Mouse (Mus musculus) lung, embryonic 14.5 days (tissue): ENCODE measurements at regions not wholly inside any gene's neighbourhood (a gene's known extent, or its start where the extent isn't known, plus 50 kb on each side); places are given as distances from the start of the nearest gene placed in this dataset.

Source experiments
- ATAC-seq: fragments of 200-750 bp; cut with Nextera tagmentation; 2 replicates; pipeline ENCODE4 v1.8.0; 2017; ENCODE audit warnings: mild to moderate bottlenecking, moderate TSS enrichment, moderate library complexity; ENCODE audit not compliant: insufficient read depth
- DNase-seq: peaks from one replicate; pipeline ENCODE4 v3.0.0-alpha.2; 2015
- H3K27ac ChIP-seq: fragments of 300-500 bp; sonication (generic); 2 replicates; pipeline ENCODE4 v1.5.1; 2014; ENCODE audit warnings: low read depth, mild to moderate bottlenecking, moderate library complexity
- H3K27me3 ChIP-seq: fragments of 300-500 bp; sonication (generic); 2 replicates; pipeline ENCODE4 v1.6.1; 2014; ENCODE audit warnings: low read length, control low read depth; ENCODE audit not compliant: insufficient read depth
- H3K36me3 ChIP-seq: fragments of 300-500 bp; sonication (generic); 2 replicates; pipeline ENCODE4 v1.6.1; 2014; ENCODE audit warnings: control low read depth; ENCODE audit not compliant: insufficient read depth
- H3K4me1 ChIP-seq: fragments of 300-500 bp; sonication (generic); 2 replicates; pipeline ENCODE4 v1.6.1; 2014; ENCODE audit warnings: antibody characterized with exemption, control low read depth; ENCODE audit not compliant: insufficient read depth
- H3K4me2 ChIP-seq: fragments of 300-500 bp; sonication (generic); 2 replicates; pipeline ENCODE4 v1.6.1; 2014; ENCODE audit warnings: mild to moderate bottlenecking
- H3K4me3 ChIP-seq: fragments of 300-500 bp; sonication (generic); 2 replicates; pipeline ENCODE4 v1.5.1; 2014; ENCODE audit warnings: low read depth, low read length
- H3K9ac ChIP-seq: fragments of 300-500 bp; sonication (generic); 2 replicates; pipeline ENCODE4 v1.6.1; 2014
- H3K9me3 ChIP-seq: fragments of 300-500 bp; sonication (generic); 2 replicates; pipeline ENCODE4 v1.6.1; 2016; ENCODE audit warnings: low read depth, low read length, control low read depth
- CTCF ChIP-seq: IDR thresholded peaks from 2 replicates; pipeline ENCODE4 v1.5.1; 2016; ENCODE audit warnings: antibody characterized with exemption, low read depth
- WGBS: fragments of 180-500 bp; shearing (Covaris S2); extraction: QIAGEN DNeasy Blood & Tissue Kit; methylation state at CpG from one replicate; pipeline ENCODE4 v1.1.7; 2014; 5-methylcytosine and 5-hydroxymethylcytosine counted together

DNA sequence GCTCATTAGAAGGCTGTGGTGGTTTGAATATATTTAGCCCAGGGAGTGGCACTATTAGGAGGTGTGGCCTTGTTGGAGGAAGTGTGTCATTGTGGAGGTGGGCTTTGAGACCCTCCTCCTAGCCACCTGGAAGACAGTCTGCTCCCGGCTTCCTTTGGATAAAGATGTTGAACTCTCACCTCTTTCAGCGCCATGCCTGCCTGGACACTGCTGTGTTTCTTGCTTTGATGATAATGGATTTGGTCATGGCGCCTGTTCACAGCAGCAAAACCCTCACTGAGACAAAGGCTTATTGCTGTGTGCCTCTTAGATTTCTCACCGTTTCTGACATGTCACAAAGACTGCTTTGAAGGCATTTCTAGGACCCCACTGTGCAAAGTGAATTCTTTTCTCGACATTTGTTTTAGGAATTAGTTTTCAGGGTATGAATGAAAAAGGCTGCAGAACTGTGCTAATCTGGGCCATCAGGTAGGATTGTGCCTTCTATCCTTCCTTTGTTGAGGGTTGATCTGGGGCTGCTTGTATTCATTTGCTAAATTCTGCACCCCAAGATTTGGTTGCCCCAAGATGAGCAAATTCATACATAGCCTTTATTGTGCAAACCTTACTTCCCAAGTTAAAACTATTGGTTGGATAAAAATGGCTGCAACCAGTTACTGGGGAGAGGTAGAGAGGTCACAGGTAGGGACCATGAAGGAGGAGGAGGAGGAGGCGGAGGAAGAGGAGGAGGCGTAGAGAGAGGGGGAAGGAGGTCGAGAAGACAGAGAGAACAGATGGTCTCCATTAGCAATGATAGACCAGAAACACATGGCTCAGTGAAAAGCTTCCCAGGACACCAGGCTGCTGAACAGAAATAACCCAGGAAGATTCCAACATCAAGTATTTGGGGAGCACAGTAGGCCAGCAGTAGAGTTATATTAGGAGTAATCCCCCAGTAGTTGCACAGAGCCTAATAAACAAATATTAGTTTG lies 93.2 kb downstream of the Slc4a3 start:
- WGBS = 67% methylated on average over 8 of the region's 8 CpGs
- H3K9me3 ChIP-seq = no peaks in the 10 kb centered on the region
- no peak for ATAC-seq

DNA sequence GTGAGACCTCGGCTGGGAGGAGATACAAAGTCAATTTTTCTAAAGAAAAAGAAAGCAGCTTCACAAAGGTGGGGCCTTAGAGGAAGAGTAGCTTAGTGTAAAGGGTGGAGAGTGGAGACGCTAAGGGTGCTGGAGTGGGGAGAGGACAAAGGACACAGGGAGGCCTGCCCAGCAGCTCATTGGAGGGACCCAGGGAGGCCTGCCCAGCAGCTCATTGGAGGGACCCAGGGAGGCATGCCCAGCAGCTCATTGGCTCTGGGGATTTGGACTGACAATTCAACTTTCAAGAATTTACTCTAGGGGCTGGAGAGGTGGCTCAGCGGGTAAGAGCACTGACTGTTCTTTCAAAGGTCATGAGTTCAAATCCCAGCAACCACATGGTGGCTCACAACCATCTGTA lies 96.4 kb downstream of the Slc4a3 start:
- Histone ChIP-seq H3K4me3 (no peak overlapping the region), H3K9me3 (no peaks in the 10 kb centered on the region), H3K27ac (no peak overlapping the region), H3K4me1 (no peaks in the 10 kb centered on the region), H3K27me3 (no peaks in the 10 kb centered on the region), H3K4me2 (no peak overlapping the region), H3K9ac (no peak overlapping the region), H3K36me3 (no peaks in the 10 kb centered on the region)
- TF ChIP-seq CTCF = no peak
- no peak for DNase-seq
- no peak for ATAC-seq
- WGBS = 61% methylated on average over 3 of the region's 3 CpGs

More for the DNA sequence above, 93.2 kb downstream of the Slc4a3 start:
- H3K4me2 ChIP-seq = no peak overlapping the region
- no peak for TF ChIP-seq CTCF
- no peaks in the 10 kb centered on the region for H3K36me3 ChIP-seq
- no peaks in the 10 kb centered on the region for H3K4me1 ChIP-seq
- DNase-seq = no peak
- no peak overlapping the region for H3K27ac ChIP-seq
- no peak overlapping the region for H3K9ac ChIP-seq
- no peak overlapping the region for H3K4me3 ChIP-seq
- H3K27me3 ChIP-seq = no peaks in the 10 kb centered on the region

DNA sequence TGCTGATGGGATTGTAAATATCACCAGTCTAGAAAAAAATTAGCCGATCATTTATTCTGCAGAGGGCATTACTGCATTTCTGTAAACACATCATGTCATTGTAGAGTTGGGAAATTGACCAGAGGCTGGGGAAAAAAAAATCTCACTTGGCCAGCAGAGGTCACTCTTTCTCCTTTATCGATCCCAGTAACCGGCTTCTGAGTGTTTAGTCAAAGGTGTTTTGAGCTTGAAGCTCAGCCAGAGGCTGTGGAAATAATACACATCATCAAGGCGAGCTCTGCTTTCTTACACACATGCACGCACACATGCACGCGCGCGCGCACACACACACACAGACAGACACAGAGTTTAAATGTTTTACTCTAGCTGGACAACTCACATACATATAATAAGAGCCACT lies 106.5 kb downstream of the Slc4a3 start:
- TF ChIP-seq CTCF = peak; percentile 66
- Histone ChIP-seq H3K27ac (no peak overlapping the region), H3K27me3 (no peaks in the 10 kb centered on the region), H3K36me3 (no peaks in the 10 kb centered on the region), H3K4me1 (no peaks in the 10 kb centered on the region), H3K4me3 (no peak overlapping the region), H3K9me3 (no peaks in the 10 kb centered on the region), H3K9ac (no peak overlapping the region), H3K4me2 (no peak overlapping the region)
- DNase-seq = peak; percentile 89
- ATAC-seq = no peak
- 13% methylated on average over 10 of the region's 10 CpGs for WGBS

DNA sequence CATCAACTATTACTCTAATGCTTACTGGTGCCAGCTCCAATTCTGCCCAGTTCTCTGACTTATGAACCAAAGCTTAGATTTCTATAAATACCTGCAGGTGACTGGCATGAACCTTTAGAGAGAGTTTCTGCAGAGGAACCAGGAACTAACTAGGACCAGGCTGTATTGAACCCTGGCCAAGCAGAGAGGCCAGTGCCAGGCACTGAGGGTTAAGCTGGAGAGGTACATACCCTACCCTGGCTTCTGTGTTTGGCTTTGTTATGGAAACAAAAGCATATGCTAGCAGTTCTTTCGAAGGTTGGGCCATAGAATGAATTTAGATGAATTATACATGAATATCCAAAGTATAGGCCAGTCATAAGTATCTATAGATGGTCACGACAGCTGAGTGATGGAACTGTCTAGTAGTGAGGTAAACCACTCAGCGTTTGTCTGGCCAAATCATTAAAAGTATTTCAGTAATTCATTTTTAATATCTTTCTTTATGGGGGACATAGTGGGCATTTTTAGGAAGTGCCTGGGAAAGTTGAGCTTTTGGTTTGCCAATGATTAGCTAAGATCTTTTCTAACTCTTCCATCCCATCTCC lies 107.0 kb downstream of the Slc4a3 start:
- Histone ChIP-seq H3K9ac (no peak overlapping the region), H3K4me2 (peak overlapping the region; percentile 42; the same call in 1 of the 2 replicates), H3K27me3 (no peaks in the 10 kb centered on the region), H3K27ac (no peak overlapping the region), H3K36me3 (no peaks in the 10 kb centered on the region), H3K4me3 (no peak overlapping the region), H3K4me1 (no peaks in the 10 kb centered on the region), H3K9me3 (no peaks in the 10 kb centered on the region)
- ATAC-seq (no peak), DNase-seq (no peak)
- no peak for TF ChIP-seq CTCF
- 63% methylated on average over 3 of the region's 3 CpGs for WGBS

DNA sequence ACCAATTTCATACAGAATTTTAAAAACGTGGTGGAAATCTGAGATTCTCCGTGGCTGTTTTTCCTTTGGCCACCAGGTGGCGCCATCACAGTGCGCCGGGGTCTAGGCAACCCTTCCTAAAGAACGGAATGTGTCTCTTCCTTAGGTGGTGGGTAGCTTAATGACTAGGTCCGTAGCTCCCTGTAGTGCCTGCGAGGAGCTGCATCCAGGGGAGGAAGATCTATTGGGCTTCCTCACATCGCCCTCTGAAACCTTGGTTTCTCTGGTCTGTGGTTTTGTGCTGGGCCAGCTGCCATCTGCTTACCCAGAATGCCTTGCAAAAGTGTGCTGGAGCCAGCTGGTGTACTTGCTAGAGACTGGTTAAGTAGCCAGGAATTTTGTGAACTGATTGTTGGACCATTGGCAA lies 107.6 kb downstream of the Slc4a3 start:
- peak; percentile 93 for TF ChIP-seq CTCF
- no peak overlapping the region for H3K9ac ChIP-seq
- H3K36me3 ChIP-seq = no peaks in the 10 kb centered on the region
- 4% methylated on average over 9 of the region's 9 CpGs for WGBS
- no peaks in the 10 kb centered on the region for H3K9me3 ChIP-seq
- 0 out of 2 replicates have a peak overlapping the region, but pooled peaks have one; percentile 1 for H3K4me3 ChIP-seq
- no peak overlapping the region for H3K27ac ChIP-seq
- DNase-seq (peak; percentile 82), ATAC-seq (peak; percentile 71; the same call in 1 of the 2 replicates)
- H3K27me3 ChIP-seq = no peaks in the 10 kb centered on the region
- no peaks in the 10 kb centered on the region for H3K4me1 ChIP-seq
- peak overlapping the region; percentile 42 for H3K4me2 ChIP-seq

DNA sequence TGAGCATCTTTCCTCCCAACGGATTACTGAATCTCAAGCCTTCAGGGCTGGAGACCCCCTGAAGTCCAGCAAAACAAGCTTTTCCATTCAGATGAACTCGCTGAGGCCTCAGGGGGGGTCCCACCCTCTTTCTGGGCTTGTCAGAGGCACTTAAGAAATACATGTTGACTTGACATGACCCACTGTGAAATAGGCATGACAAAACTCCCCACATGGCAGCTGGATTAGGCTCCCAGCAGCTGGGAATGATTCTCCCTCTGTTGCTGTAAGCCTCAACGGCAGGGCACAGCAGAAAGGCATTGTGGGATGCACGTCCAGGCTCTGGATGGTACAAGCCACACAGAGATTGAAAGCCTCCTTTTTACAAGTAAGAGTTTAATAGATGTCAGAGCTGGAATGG lies 110.5 kb downstream of the Slc4a3 start:
- DNase-seq (no peak), ATAC-seq (no peak)
- WGBS = 69% methylated on average over 4 of the region's 4 CpGs
- Histone ChIP-seq H3K4me1 (no peaks in the 10 kb centered on the region), H3K9ac (no peak overlapping the region), H3K36me3 (no peaks in the 10 kb centered on the region), H3K4me2 (no peak overlapping the region), H3K27me3 (no peaks in the 10 kb centered on the region), H3K27ac (no peak overlapping the region), H3K9me3 (peaks cover 5% of the 10 kb centered on the region; the same call in 1 of the 2 replicates), H3K4me3 (no peak overlapping the region)
- no peak for TF ChIP-seq CTCF

DNA sequence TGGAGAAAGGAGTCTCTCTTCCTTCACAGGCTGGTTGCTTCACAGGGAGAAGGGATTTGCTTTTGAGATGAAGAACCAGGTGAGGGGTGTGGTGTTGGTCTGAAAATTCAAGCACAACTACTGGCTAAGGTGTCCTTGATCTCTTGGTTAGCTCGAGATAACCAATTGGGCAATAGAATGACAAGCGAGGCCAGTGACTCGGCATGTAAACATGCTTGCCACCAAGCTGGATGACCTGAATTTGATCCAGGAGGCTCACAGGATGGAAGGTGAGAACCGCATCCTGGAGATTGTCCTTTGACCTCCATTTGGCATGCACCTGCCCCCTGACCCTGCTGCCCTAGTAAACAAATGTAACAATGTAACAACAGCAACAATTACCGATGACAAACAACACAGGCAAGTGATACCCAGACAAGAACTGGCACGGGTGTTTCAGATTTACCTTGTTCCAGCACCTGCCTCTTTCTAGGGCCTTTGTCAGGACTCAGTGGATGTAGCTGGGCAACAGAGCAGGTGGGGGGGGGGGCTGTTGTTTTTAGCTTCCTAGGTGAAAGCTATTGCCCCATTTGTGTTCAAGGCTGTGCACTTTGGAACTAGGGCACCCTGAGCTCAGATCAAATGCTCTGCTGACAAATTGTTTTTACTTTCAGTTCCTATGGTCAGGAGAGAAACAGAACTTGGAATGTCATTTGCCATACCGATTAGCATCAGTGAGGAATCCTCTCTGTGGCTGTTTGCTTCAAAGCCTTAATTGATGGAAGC lies 114.5 kb downstream of the Slc4a3 start:
- no peaks in the 10 kb centered on the region for H3K27me3 ChIP-seq
- peaks cover 5% of the 10 kb centered on the region; the same call in 1 of the 2 replicates for H3K9me3 ChIP-seq
- TF ChIP-seq CTCF = no peak
- no peak overlapping the region for H3K4me3 ChIP-seq
- DNase-seq (no peak), ATAC-seq (no peak)
- H3K4me2 ChIP-seq = no peak overlapping the region
- no peak overlapping the region for H3K27ac ChIP-seq
- WGBS = 58% methylated on average over 7 of the region's 7 CpGs
- H3K36me3 ChIP-seq = no peaks in the 10 kb centered on the region
- H3K9ac ChIP-seq = no peak overlapping the region
- H3K4me1 ChIP-seq = peaks cover 4% of the 10 kb centered on the region; the same call in 1 of the 2 replicates
